Mouse (Mus musculus): ENCODE measurements around the gene Ralgps2. TPM values are rescaled to one million over a fixed set of nuclear protein-coding genes. Genes with fewer than 3 reads are reported as not detected.
A peak's percentile ranks its signal among the peaks of the same experiment; 100 is the strongest.

Gene Ralgps2
- total RNA-seq, 4 experiments from 2014 or later = 34.9 to 50.6 (median 44.1) TPM

GRCm38 (mm10) chr1:156955926-156956760, 16.7 kb upstream of the Ralgps2 start:
- DNase-seq (ENCODE audit: low spot score in 2 of 2) = no peak

GRCm38 (mm10) chr1:156954216-156954615, 14.8 kb upstream of the Ralgps2 start:
- DNase-seq (ENCODE audit: low spot score in 2 of 2) = no peak

GRCm38 (mm10) chr1:156950354-156950753, 10.9 kb upstream of the Ralgps2 start:
- DNase-seq (ENCODE audit: low spot score in 2 of 2) = no peak

- DNase-seq (ENCODE audit: low spot score in 2 of 2) = no peak
Observed at GRCm38 (mm10) chr1:156940584-156940983, 1.2 kb upstream of the Ralgps2 start.

- no peak for DNase-seq (ENCODE audit: low spot score in 2 of 2)
Observed at GRCm38 (mm10) chr1:156940142-156940522, 706 bp upstream of the Ralgps2 start.

- DNase-seq (ENCODE audit: low spot score in 2 of 2) = peak; percentile 55 to 76
Observed at GRCm38 (mm10) chr1:156938705-156939242, 652 bp downstream of the Ralgps2 start.

- DNase-seq (ENCODE audit: low spot score in 2 of 2) = no peak
Observed at GRCm38 (mm10) chr1:156937436-156937835, 2.0 kb downstream of the Ralgps2 start.

- DNase-seq (ENCODE audit: low spot score in 2 of 2) = no peak
Observed at GRCm38 (mm10) chr1:156933712-156934111, 5.7 kb downstream of the Ralgps2 start.

GRCm38 (mm10) chr1:156932036-156932774, 7.2 kb downstream of the Ralgps2 start:
- DNase-seq (ENCODE audit: low spot score in 2 of 2) = no peak

GRCm38 (mm10) chr1:156931106-156931870, 8.1 kb downstream of the Ralgps2 start:
- DNase-seq (ENCODE audit: low spot score in 2 of 2) = no peak

GRCm38 (mm10) chr1:156930263-156930662, 9.2 kb downstream of the Ralgps2 start:
- DNase-seq (ENCODE audit: low spot score in 2 of 2) = no peak

GRCm38 (mm10) chr1:156928255-156928654, 11.2 kb downstream of the Ralgps2 start:
- no peak for DNase-seq (ENCODE audit: low spot score in 2 of 2)

GRCm38 (mm10) chr1:156923511-156923910, 15.9 kb downstream of the Ralgps2 start:
- DNase-seq (ENCODE audit: low spot score in 2 of 2) = no peak

GRCm38 (mm10) chr1:156922921-156923320, 16.5 kb downstream of the Ralgps2 start:
- DNase-seq (ENCODE audit: low spot score in 2 of 2) = no peak

- DNase-seq (ENCODE audit: low spot score in 2 of 2) = no peak
Observed at GRCm38 (mm10) chr1:156921290-156921994, 18.0 kb downstream of the Ralgps2 start.

- no peak for DNase-seq (ENCODE audit: low spot score in 2 of 2)
Observed at GRCm38 (mm10) chr1:156917460-156917859, 22.0 kb downstream of the Ralgps2 start.

GRCm38 (mm10) chr1:156916361-156916760, 23.1 kb downstream of the Ralgps2 start:
- DNase-seq (ENCODE audit: low spot score in 2 of 2) = no peak

GRCm38 (mm10) chr1:156914942-156915341, 24.5 kb downstream of the Ralgps2 start:
- no peak for DNase-seq (ENCODE audit: low spot score in 2 of 2)

GRCm38 (mm10) chr1:156913190-156913589, 26.2 kb downstream of the Ralgps2 start:
- no peak for DNase-seq (ENCODE audit: low spot score in 2 of 2)

- no peak for DNase-seq (ENCODE audit: low spot score in 2 of 2)
Observed at GRCm38 (mm10) chr1:156910948-156911347, 28.5 kb downstream of the Ralgps2 start.

- DNase-seq (ENCODE audit: low spot score in 2 of 2) = no peak
Observed at GRCm38 (mm10) chr1:156909866-156910265, 29.6 kb downstream of the Ralgps2 start.

Data from left cerebral cortex, adult 8-10 months (tissue).